Mouse (Mus musculus) cerebellum, adult 2 months (tissue): ENCODE measurements around the gene Endou.

ENCODE experiments used
- CTCF ChIP-seq: fragments of 200-500 bp; IDR thresholded peaks from 2 replicates; pipeline ENCODE4 v1.5.1; 2011; ENCODE audit warnings: low read depth, mild to moderate bottlenecking, control low read depth, low read length, moderate library complexity, borderline replicate concordance; ENCODE audit not compliant: insufficient read depth
- POLR2A ChIP-seq: fragments of 200-500 bp; IDR thresholded peaks from 2 replicates; pipeline ENCODE4 v1.6.1; 2011; ENCODE audit warnings: low read length, control low read depth, borderline replicate concordance; ENCODE audit not compliant: insufficient read depth

- peak; percentile 78 for TF ChIP-seq CTCF
- TF ChIP-seq POLR2A: no peak
These were observed 13.1 kb downstream of the Endou start for GRCm38 (mm10) chr15:97717861-97718534.
